Mouse (Mus musculus) forelimb bud, embryonic 11.5 days (tissue): Measurements from ENCODE around the gene Olfr787.

Experiments used
- DNase-seq: peaks from one replicate; pipeline ENCODE4 v3.0.0-alpha.2; 2012; ENCODE audit warnings: low read depth, low spot score

Gene Olfr787

GRCm38 (mm10) chr10:129461562-129461961, at the start of gene Olfr787:
Gene Olfr787 (plus strand): TSS chr10:129461862.
- no peak for DNase-seq

DNA sequence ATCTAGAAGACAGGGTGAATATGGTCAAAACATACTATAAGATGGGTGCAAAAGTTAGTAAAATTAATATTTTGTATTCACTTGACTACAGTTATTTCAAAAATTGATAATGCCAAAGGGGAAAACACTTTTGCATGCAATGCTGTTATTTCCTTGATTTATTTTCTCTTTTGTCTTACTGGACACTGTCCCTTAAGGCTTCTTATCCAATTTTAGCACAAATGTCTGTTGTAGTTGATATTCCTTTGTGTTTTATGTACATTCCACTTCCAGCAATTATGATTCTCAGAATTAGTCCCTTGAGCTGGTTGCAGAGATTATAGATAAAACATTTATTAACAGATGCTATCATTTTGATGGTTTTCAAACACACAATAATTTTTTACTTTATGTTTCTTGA, 34.7 kb upstream of the Olfr787 start, which contains the start of gene Olfr786:
Gene Olfr786, plus strand, starts transcription at position 301 of the 400 bp plus-strand sequence.
- no peak for DNase-seq

DNA sequence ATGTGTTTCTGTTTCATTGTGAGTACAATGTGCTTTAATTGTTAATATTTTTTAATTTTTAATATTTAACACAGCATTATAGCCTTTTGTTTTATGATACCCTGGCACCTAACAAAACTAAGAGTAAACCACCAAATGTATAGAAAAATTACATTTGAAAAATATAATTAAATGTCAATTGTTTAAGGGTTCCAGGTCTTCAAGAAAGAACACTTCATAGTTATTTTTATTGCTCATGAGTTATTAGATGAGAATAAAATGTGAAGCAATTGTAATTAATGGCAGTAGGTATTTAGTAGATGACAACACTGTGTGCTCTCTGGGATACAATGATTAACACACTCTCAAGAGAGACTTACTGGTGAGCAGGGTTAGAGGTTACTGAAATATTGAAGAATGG, 9.0 kb downstream of the Olfr787 start, which contains the start of gene Olfr788:
Gene Olfr788, plus strand, starts transcription at position 301 of the 400 bp plus-strand sequence.
- no peak for DNase-seq

DNA sequence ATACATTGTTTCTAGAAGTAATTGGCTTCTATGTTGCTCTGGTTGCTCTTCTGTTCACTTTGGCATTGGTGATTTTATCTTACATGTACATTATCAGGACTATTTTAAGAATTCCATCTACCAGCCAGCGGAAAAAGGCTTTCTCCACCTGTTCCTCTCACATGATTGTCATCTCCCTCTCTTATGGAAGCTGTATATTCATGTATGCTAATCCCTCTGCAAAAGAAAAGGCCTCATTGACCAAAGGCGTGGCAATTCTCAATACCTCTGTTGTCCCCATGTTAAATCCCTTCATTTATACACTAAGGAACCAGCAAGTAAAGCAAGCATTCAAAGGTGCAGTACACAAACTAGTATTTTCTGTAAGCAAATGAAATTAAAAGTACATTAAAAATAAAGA, 11.6 kb downstream of the Olfr787 start:
- no peak for DNase-seq

DNA sequence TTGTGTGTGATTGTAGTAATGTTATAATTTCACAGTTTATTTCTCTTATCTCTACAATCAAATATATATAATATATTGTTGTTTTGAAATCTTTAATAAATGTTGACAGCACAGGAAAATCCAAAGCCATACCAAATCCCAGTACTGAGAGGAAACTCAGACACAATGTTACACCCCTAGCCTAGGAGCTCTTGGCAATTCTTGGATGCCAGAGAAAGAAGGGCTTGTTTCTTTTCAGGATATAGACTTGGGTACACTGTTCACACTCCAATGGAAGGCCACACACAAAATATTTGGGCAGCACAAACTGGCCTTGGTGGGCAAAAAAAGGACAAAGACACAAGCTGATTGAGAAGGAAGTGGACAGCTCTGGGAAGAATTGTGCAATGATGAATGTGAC, 12.1 kb downstream of the Olfr787 start:
- no peak for DNase-seq

DNA sequence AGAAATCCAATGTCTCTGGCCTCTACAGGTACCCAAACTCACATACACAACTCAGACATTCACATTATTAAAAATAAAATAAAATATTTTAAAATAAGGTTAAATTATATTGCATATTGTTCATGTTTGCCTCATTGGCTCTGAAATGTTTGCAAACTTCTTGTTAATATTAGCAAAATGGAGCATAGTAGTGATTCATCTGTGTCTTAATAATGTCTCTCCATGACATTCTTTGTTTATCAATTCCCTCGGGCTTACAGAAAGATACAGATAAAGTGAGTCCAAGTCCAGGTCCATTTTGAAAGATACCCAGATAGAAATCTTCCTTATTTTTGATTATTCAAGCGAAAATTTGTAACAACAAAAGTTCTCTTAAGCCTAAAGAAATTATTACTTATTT, 22.8 kb downstream of the Olfr787 start, which contains the start of gene Olfr789:
Gene Olfr789, plus strand, starts transcription at position 301 of the 400 bp plus-strand sequence.
- DNase-seq: no peak

DNA sequence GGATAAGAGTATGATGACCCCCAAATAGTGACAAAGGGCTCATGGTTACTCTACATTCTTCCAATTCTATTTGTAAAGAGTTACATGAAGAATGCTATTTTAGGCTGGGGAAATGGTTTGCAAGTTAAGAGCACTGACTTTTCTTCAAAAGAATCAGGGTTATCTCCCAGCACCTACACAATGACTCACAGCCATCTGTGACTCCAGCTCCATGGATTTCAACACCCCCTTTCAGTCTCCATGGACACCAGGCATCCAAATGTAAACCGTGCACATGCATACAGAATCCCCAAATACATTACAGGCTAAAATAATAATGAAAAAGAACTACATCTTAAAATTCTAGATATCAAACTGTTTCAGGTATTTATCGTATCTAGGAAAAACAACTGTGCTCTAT, 28.4 kb downstream of the Olfr787 start:
- no peak for DNase-seq

- DNase-seq: no peak
These were observed 36.5 kb downstream of the Olfr787 start, which contains the start of gene Olfr790 for GRCm38 (mm10) chr10:129498192-129498591. Gene Olfr790 (plus strand): TSS chr10:129498492.
